Comparison of ENCODE assay signal across 1 mouse cellular context in the genomic region with DNA sequence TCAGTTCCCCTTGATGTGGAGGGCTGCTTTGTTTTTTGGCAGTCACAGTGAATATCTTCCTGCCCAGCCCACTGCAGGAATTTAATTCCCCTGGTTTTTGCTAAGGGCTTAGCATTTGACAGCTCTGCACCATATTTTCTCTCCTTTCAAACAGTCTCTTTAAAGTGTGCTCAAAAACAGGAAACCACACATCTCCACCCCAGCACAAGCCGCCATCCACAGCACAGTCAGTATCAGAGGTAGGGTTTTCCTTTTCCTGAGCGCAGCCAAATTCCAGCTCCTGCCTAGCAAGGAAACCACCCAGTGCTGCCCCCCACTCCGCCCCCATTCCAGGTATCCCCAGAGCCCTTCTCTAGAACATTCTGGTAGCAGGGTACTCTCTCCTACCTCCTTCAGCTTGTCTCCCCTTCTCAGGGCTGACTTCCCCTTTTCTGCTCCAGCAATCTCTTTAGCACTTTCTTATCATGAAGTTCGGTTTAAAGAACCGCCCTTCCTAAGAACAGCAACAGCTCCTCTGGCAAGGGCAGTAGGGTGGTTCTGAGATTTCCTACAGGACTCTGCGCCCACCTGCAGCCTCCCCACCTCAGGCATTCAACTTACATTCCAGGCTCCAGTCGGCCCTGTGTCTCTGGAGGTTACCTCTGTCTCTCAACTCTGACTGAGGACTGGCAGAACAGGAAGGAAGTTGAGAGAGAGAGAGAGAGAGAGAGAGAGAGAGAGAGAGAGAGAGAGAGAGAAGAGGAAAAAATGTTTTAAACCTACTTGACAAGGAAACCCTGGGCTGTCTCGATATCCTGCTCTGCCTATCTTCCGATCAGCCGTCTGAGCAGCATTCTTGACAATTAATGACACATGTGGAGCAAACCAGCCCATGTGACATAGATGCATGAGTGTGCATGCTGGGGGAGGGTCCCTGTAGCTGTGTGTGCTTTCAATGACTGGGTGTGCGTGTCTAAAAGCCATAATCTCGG.
TF ChIP-seq lines count a peak whose summit lies in the region.

A gene (minus strand): TSS at position 849 of the 971 bp plus-strand sequence.

TF ChIP-seq in MEL, 35 proteins besides CTCF, POLR2A, EP300 and RAD21 (continued from another document):
- TF ChIP-seq MAX (IDR thresholded peaks at IDR 0.05; ENCODE audit: low read length) = peak; percentile 82
- peak; percentile 34 for TF ChIP-seq ZNF384 (IDR thresholded peaks at IDR 0.05; ENCODE audit: low read depth, low read length)
- peak; percentile 81 for TF ChIP-seq TCF12 (IDR thresholded peaks at IDR 0.05; ENCODE audit: low read depth, low read length)
- TF ChIP-seq E2F4 (IDR thresholded peaks at IDR 0.05; ENCODE audit: borderline replicate concordance, low read depth, low read length) = no peak
- peak; percentile 68 for TF ChIP-seq GATA1 (IDR thresholded peaks at IDR 0.05; ENCODE audit: low read depth, low read length)
- peak; percentile 78; the same call in 1 of the 2 replicates for TF ChIP-seq MYB (IDR thresholded peaks at IDR 0.05; ENCODE audit: low read depth, low read length)
- TF ChIP-seq MAFK (IDR thresholded peaks at IDR 0.05; ENCODE audit: borderline replicate concordance, low read depth, low read length) = no peak
- peak; percentile 40 for TF ChIP-seq KAT2A (conservative IDR thresholded peaks at IDR 0.05; ENCODE audit: low read depth, low read length)
- no peak for TF ChIP-seq UBTF (IDR thresholded peaks at IDR 0.05; ENCODE audit: borderline replicate concordance, insufficient read depth, low read depth, low read length)
- TF ChIP-seq SMC3 (IDR thresholded peaks at IDR 0.05; ENCODE audit: low read depth, low read length) = no peak
- TF ChIP-seq MYC (IDR thresholded peaks at IDR 0.05; ENCODE audit: low read depth, low read length) = 0 out of 2 replicates have a peak, but pooled peaks have one; percentile 35
- peak; percentile 97 for TF ChIP-seq RCOR1 (IDR thresholded peaks at IDR 0.05; ENCODE audit: low read depth, low read length)
- TF ChIP-seq MAZ (IDR thresholded peaks at IDR 0.05; ENCODE audit: low read depth, low read length) = peak; percentile 34; the same call in 1 of the 2 replicates
- no peak for TF ChIP-seq CHD1 (IDR thresholded peaks at IDR 0.05; ENCODE audit: low read depth, low read length)
